Mouse (Mus musculus): ENCODE measurements around the gene Prlhr. TPM values are rescaled to one million over a fixed set of nuclear protein-coding genes. Genes with fewer than 3 reads are reported as not detected.

Prlhr gene
- polyA plus RNA-seq, 1 experiment, result not detected

DNA sequence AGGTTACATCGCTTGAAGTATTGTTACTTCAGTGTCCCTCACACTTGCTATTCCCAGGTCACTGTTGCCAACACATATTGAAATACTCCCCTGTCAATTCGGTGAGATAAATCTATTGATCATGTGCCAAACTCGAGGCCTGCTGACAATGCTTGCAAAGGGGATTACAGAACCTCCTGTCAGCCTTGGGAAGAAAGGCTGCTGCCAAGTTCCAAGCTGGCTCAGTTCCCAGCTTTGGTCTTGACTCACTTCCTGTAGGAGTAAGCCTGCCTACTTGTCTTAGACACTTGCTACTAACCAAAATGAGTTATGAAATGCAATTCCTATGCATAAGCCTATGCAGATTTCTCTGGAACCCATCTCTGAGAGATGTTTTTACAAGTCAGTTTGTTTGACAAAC is 4.2 kb downstream of the Prlhr start:
- DNase-seq (ENCODE audit: low read depth in 1 of 2, low spot score in 2 of 2), result no peak
- H3K4me1 ChIP-seq (ENCODE audit: control insufficient read depth, insufficient read depth, insufficient read length), result peaks cover 9% of the 10 kb centered on the region
- no peak overlapping the region for H3K27ac ChIP-seq (ENCODE audit: insufficient read depth, low read length)
- no peaks in the 10 kb centered on the region for H3K36me3 ChIP-seq (ENCODE audit: control insufficient read depth, insufficient read depth, low read length)
- H3K4me3 ChIP-seq (ENCODE audit: extremely low read depth, insufficient read depth, insufficient read length), result no peak overlapping the region
- peaks cover 4% of the 10 kb centered on the region for H3K27me3 ChIP-seq (ENCODE audit: control insufficient read depth, insufficient read depth, low read length)
- 32% methylated on average over 3 of the region's 3 CpGs for WGBS
- TF ChIP-seq CTCF (IDR thresholded peaks at IDR 0.05; ENCODE audit: extremely low read depth, insufficient read depth, insufficient read length, insufficient replicate concordance) (no peak), POLR2A (IDR thresholded peaks at IDR 0.05; ENCODE audit: low read depth, low read length) (no peak)

DNA sequence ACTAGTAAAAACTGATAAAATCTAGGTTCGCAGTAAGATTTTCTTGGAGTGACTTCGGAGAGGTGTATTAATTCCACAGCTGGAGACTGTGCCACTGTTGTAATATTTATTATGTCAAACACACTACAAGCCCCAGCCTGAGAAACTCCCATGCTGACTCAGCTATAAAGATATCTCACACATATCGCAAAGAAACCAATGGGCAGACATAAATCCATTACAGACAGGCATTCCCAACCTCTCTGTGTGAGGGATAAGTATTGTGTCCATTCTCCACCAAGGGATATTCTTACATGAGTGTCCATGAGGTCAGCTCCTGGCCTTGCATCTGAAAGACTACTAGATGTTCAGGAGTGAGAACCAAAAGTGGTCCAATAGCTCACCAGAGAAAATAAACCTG is 4.7 kb downstream of the Prlhr start:
- WGBS, result 83% methylated on average over 3 of the region's 3 CpGs

DNA sequence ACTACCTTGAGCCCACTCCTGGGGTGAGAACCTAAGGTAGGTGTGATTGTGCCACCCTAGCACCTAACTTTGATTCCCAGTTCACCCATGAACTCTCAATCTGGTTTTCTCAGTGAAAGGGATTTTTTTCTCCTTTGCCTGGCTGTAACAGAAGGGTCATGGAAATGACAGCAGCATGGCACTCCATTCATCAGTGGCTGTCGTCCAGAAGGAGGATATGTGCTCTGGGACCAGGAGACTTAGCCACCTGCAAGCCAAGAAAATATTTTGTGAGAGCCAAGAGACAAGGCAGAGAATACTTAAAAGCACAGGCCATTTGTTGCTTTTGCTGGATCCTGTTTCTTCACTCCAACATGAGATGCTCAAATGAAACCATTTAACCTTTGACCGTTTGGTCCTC is 6.6 kb downstream of the Prlhr start:
- no peaks in the 10 kb centered on the region for H3K36me3 ChIP-seq (ENCODE audit: control insufficient read depth, insufficient read depth, low read length)
- H3K27ac ChIP-seq (ENCODE audit: insufficient read depth, low read length), result no peak overlapping the region
- H3K4me3 ChIP-seq (ENCODE audit: extremely low read depth, insufficient read depth, insufficient read length), result no peak overlapping the region
- no peak for DNase-seq (ENCODE audit: low read depth in 1 of 2, low spot score in 2 of 2)
- H3K27me3 ChIP-seq (ENCODE audit: control insufficient read depth, insufficient read depth, low read length), result peaks cover 2% of the 10 kb centered on the region; the same call in 1 of the 2 replicates
- WGBS, result 75% methylated on average over 2 of the region's 2 CpGs
- TF ChIP-seq POLR2A (IDR thresholded peaks at IDR 0.05; ENCODE audit: low read depth, low read length), result no peak
- TF ChIP-seq CTCF (IDR thresholded peaks at IDR 0.05; ENCODE audit: extremely low read depth, insufficient read depth, insufficient read length, insufficient replicate concordance), result no peak
- H3K4me1 ChIP-seq (ENCODE audit: control insufficient read depth, insufficient read depth, insufficient read length), result no peaks in the 10 kb centered on the region

More for the DNA sequence above, 4.7 kb downstream of the Prlhr start:
- Histone ChIP-seq H3K27ac (ENCODE audit: insufficient read depth, low read length) (no peak overlapping the region), H3K4me3 (ENCODE audit: extremely low read depth, insufficient read depth, insufficient read length) (no peak overlapping the region), H3K27me3 (ENCODE audit: control insufficient read depth, insufficient read depth, low read length) (peaks cover 4% of the 10 kb centered on the region), H3K4me1 (ENCODE audit: control insufficient read depth, insufficient read depth, insufficient read length) (peaks cover 9% of the 10 kb centered on the region), H3K36me3 (ENCODE audit: control insufficient read depth, insufficient read depth, low read length) (no peaks in the 10 kb centered on the region)
- DNase-seq (ENCODE audit: low read depth in 1 of 2, low spot score in 2 of 2), result no peak
- TF ChIP-seq POLR2A (IDR thresholded peaks at IDR 0.05; ENCODE audit: low read depth, low read length), result no peak

DNA sequence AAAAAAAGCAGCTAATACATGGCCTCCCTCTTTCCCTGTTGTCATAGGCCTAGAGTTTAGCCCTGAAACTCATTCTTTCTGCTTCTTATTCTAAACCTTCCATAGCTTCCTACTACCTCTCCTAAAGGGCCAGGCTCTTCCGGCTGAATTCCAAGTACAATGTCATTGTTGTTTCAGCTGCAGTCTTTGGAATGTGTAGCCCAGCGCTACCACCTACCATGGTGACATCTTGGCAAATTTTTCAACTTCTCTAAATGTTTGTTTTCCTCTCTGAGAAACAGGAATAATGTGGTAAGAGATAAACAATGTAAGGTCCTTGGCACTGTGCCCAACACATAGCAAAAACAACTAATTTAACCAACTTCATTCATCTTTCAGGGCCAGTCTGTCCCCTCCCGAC is 8.4 kb downstream of the Prlhr start:
- H3K27ac ChIP-seq (ENCODE audit: insufficient read depth, low read length), result no peak overlapping the region

DNA sequence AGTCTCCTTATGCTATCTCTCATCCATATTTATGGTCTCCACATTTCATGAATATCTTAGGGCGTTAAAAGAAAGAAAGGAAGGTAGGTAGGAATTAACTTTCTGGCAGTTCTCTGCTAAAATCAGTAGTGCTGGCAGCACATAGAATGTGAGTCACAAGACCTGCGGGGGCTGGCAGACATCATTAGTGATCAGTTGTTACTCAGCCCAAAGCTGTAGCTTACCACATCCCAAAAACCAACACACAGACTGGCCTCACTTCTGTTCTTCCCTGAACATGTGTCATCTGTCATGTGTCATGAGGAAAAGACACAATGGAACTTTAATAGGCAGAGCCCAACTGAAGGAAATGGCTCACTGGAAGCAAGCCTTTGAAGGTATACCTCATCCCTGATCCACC is 9.0 kb downstream of the Prlhr start:
- Histone ChIP-seq H3K36me3 (ENCODE audit: control insufficient read depth, insufficient read depth, low read length) (no peaks in the 10 kb centered on the region), H3K4me3 (ENCODE audit: extremely low read depth, insufficient read depth, insufficient read length) (no peak overlapping the region), H3K27me3 (ENCODE audit: control insufficient read depth, insufficient read depth, low read length) (no peaks in the 10 kb centered on the region), H3K27ac (ENCODE audit: insufficient read depth, low read length) (no peak overlapping the region), H3K4me1 (ENCODE audit: control insufficient read depth, insufficient read depth, insufficient read length) (no peaks in the 10 kb centered on the region)
- 76% methylated on average over 2 of the region's 2 CpGs for WGBS
- TF ChIP-seq CTCF (IDR thresholded peaks at IDR 0.05; ENCODE audit: extremely low read depth, insufficient read depth, insufficient read length, insufficient replicate concordance) (no peak), POLR2A (IDR thresholded peaks at IDR 0.05; ENCODE audit: low read depth, low read length) (no peak)
- no peak for DNase-seq (ENCODE audit: low read depth in 1 of 2, low spot score in 2 of 2)

More for the DNA sequence above, 8.4 kb downstream of the Prlhr start:
- Histone ChIP-seq H3K4me3 (ENCODE audit: extremely low read depth, insufficient read depth, insufficient read length) (no peak overlapping the region), H3K36me3 (ENCODE audit: control insufficient read depth, insufficient read depth, low read length) (no peaks in the 10 kb centered on the region), H3K4me1 (ENCODE audit: control insufficient read depth, insufficient read depth, insufficient read length) (no peaks in the 10 kb centered on the region), H3K27me3 (ENCODE audit: control insufficient read depth, insufficient read depth, low read length) (no peaks in the 10 kb centered on the region)
- WGBS, result 27% methylated on average over 3 of the region's 3 CpGs
- TF ChIP-seq CTCF (IDR thresholded peaks at IDR 0.05; ENCODE audit: extremely low read depth, insufficient read depth, insufficient read length, insufficient replicate concordance), result no peak
- TF ChIP-seq POLR2A (IDR thresholded peaks at IDR 0.05; ENCODE audit: low read depth, low read length), result no peak
- no peak for DNase-seq (ENCODE audit: low read depth in 1 of 2, low spot score in 2 of 2)

DNA sequence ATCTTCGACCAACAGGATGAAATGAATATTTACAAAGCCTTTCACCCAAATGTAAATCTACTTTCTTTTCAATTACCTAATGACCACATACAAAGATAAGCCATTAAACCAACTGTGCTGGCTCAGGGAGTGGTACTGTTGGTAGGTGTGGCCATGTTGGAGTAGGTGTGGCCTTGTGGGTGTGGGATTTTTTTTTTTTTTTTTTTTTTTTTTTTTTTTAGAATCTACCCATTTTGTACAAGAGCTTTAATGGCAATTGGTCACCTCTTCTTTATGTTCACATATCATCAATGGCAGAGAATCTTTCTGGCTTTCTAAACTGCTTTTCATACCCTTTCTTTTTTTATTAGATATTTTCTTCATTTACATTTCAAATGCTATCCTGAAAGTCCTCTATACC is 12.3 kb downstream of the Prlhr start:
- no peak overlapping the region for H3K27ac ChIP-seq (ENCODE audit: insufficient read depth, low read length)
- no peaks in the 10 kb centered on the region for H3K4me1 ChIP-seq (ENCODE audit: control insufficient read depth, insufficient read depth, insufficient read length)
- H3K27me3 ChIP-seq (ENCODE audit: control insufficient read depth, insufficient read depth, low read length), result no peaks in the 10 kb centered on the region
- DNase-seq (ENCODE audit: low read depth in 1 of 2, low spot score in 2 of 2), result no peak
- TF ChIP-seq POLR2A (IDR thresholded peaks at IDR 0.05; ENCODE audit: low read depth, low read length) (no peak), CTCF (IDR thresholded peaks at IDR 0.05; ENCODE audit: extremely low read depth, insufficient read depth, insufficient read length, insufficient replicate concordance) (no peak)
- no peaks in the 10 kb centered on the region for H3K36me3 ChIP-seq (ENCODE audit: control insufficient read depth, insufficient read depth, low read length)
- WGBS, result 76% methylated on average over 1 of the region's 1 CpGs
- no peak overlapping the region for H3K4me3 ChIP-seq (ENCODE audit: extremely low read depth, insufficient read depth, insufficient read length)

DNA sequence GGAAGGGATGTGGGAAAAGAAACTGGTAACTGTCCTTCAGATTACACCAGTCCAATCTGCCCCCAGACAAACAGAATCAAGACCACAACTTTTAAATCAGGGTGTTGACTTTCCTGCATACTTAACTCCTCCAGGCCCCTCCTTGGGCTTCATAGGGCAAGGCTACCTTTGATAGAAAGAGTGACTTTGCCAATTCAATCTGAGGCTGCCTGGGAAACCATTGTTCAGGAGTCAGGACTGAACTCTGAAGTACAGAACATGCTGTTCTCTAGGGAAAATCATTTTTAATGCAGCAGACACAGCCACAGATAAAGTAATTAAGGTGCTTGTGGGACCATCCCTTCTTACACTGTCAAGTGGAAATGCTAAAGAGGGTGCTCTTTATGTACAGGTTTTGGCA is 27.6 kb downstream of the Prlhr start:
- H3K4me3 ChIP-seq (ENCODE audit: extremely low read depth, insufficient read depth, insufficient read length), result no peak overlapping the region
- no peak overlapping the region for H3K27ac ChIP-seq (ENCODE audit: insufficient read depth, low read length)
- TF ChIP-seq CTCF (IDR thresholded peaks at IDR 0.05; ENCODE audit: extremely low read depth, insufficient read depth, insufficient read length, insufficient replicate concordance) (no peak), POLR2A (IDR thresholded peaks at IDR 0.05; ENCODE audit: low read depth, low read length) (no peak)
- DNase-seq (ENCODE audit: low read depth in 1 of 2, low spot score in 2 of 2), result no peak
- no peaks in the 10 kb centered on the region for H3K36me3 ChIP-seq (ENCODE audit: control insufficient read depth, insufficient read depth, low read length)
- no peaks in the 10 kb centered on the region for H3K4me1 ChIP-seq (ENCODE audit: control insufficient read depth, insufficient read depth, insufficient read length)
- no peaks in the 10 kb centered on the region for H3K27me3 ChIP-seq (ENCODE audit: control insufficient read depth, insufficient read depth, low read length)

All from spleen, adult 2 months (tissue).